Mouse (Mus musculus) cortical plate, adult 2 months (tissue): ENCODE measurements around the gene Hltf.

Experiments
- CTCF ChIP-seq: fragments of 200-500 bp; IDR thresholded peaks from 2 replicates; pipeline ENCODE4 v1.5.1; 2011; ENCODE audit warnings: mild to moderate bottlenecking, control low read depth, low read length; ENCODE audit not compliant: insufficient read depth; ENCODE audit errors: extremely low read depth
- POLR2A ChIP-seq: fragments of 200-500 bp; IDR thresholded peaks from 2 replicates; pipeline ENCODE4 v1.6.1; 2011; ENCODE audit warnings: mild to moderate bottlenecking, low read length, control low read depth; ENCODE audit not compliant: insufficient read depth; ENCODE audit errors: extremely low read depth

DNA sequence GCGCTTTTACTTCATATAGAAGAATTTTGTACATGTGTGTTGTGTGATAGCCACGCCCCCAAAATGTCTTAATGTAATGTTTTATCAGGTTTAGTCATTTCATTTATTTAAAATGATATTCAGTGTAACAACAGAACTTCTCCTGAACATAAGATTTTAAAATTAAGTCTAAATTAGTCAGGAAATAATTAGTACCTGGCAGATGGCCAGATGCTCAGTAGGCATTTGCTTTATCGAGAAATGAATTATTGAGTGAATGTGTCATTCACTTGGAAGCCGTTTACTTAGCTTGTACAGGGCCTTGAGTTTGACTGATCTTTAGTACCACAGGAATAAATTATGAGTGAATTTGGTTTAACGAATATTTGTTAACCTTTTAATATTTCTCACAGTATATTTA lies 51.3 kb downstream of the Hltf start:
- no peak for TF ChIP-seq POLR2A
- no peak for TF ChIP-seq CTCF
